Mouse (Mus musculus) forebrain, embryonic 14.5 days (tissue): Measurements from ENCODE around the gene Npm1. TPM values are rescaled to one million over a fixed set of nuclear protein-coding genes. Genes with fewer than 3 reads are reported as not detected.

Source experiments
- ATAC-seq: fragments of 200-750 bp; cut with Nextera tagmentation; 2 replicates; pipeline ENCODE4 v1.8.0; 2017; ENCODE audit warnings: mild to moderate bottlenecking, moderate library complexity
- DNase-seq: peaks from one replicate; pipeline ENCODE4 v3.0.0-alpha.2; 2015; ENCODE audit warnings: low spot score
- H3K27ac ChIP-seq: fragments of 300-500 bp; sonication (generic); 2 replicates; pipeline ENCODE4 v1.5.1; 2014; ENCODE audit warnings: low read depth, mild to moderate bottlenecking, control low read depth, low read length, moderate library complexity
- H3K27me3 ChIP-seq: fragments of 300-500 bp; sonication (generic); replicated peaks from 2 replicates; pipeline ENCODE4 v1.6.1; 2014; ENCODE audit warnings: low read length, control low read depth, mixed read lengths; ENCODE audit not compliant: control insufficient read depth, insufficient read depth
- H3K36me3 ChIP-seq: fragments of 300-500 bp; sonication (generic); 2 replicates; pipeline ENCODE4 v1.6.1; 2014; ENCODE audit warnings: low read length, control low read depth; ENCODE audit not compliant: control insufficient read depth, insufficient read depth
- H3K4me1 ChIP-seq: fragments of 300-500 bp; sonication (generic); 2 replicates; pipeline ENCODE4 v1.6.1; 2014; ENCODE audit warnings: antibody characterized with exemption, low read length, control low read depth; ENCODE audit not compliant: control insufficient read depth, insufficient read depth
- H3K4me2 ChIP-seq: fragments of 300-500 bp; sonication (generic); 2 replicates; pipeline ENCODE4 v1.6.1; 2014; ENCODE audit warnings: mild to moderate bottlenecking, control low read depth, low read length
- H3K4me3 ChIP-seq: fragments of 300-500 bp; sonication (generic); 2 replicates; pipeline ENCODE4 v1.5.1; 2014; ENCODE audit warnings: low read depth, low read length, control low read depth
- H3K9ac ChIP-seq: fragments of 300-500 bp; sonication (generic); 2 replicates; pipeline ENCODE4 v1.6.1; 2014; ENCODE audit warnings: mild to moderate bottlenecking, low read length, control low read depth, moderate library complexity
- H3K9me3 ChIP-seq: fragments of 300-500 bp; sonication (generic); replicated peaks from 2 replicates; pipeline ENCODE4 v1.6.1; 2016; ENCODE audit warnings: low read length, control low read depth, mixed read lengths; ENCODE audit not compliant: control insufficient read depth
- WGBS: fragments of 180-500 bp; shearing (Covaris S2); extraction: QIAGEN DNeasy Blood & Tissue Kit; methylation state at CpG from one replicate; pipeline ENCODE4 v1.1.7; 2014; 5-methylcytosine and 5-hydroxymethylcytosine counted together
- polyA plus RNA-seq: library from polyadenylated mRNA; unstranded; fragments of >200 nt; fragmentation: Nextera tagmentation; extraction: Ambion mirVana; gene quantifications from 2 replicates; pipeline ENCODE4 v1.2.1, GENCODE M21; 2014

The Npm1 gene
- polyA plus RNA-seq, 1 experiment from 2014 or later = 646 TPM

GRCm38 (mm10) chr11:33195531-33196446, 32.8 kb upstream of the Npm1 start:
- Histone ChIP-seq H3K27ac (no peak overlapping the region), H3K4me1 (peaks cover 2% of the 10 kb centered on the region; the same call in 1 of the 2 replicates), H3K27me3 (peaks cover 71% of the 10 kb centered on the region), H3K9me3 (no peaks in the 10 kb centered on the region; the same call in 1 of the 2 replicates), H3K36me3 (no peaks in the 10 kb centered on the region), H3K4me2 (no peak overlapping the region), H3K4me3 (no peak overlapping the region), H3K9ac (no peak overlapping the region)
- DNase-seq = no peak
- WGBS = 1% methylated on average over 25 of the region's 25 CpGs
- 0 out of 2 replicates have a peak, but pooled peaks have one; percentile 21 for ATAC-seq

DNA sequence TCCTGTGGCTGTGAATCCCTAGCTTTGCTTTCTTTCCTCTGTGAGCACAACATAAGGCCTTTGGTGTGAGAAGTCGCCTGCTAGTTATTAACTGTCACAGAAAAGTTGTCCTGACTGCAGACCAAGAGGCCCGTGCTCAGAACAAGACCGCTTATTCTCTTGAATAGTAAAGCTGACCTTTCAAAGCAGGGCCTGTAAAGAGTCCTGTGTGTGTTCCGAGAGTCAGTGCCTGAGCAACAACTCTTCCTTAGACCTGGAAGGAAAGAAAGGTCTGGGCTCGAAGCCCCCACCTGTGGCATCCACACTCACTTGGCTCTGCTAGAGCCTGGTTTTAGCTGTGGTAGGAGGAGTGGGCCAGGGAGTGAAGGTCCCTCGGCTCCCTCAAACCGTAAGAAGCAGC, 32.1 kb upstream of the Npm1 start:
- Histone ChIP-seq H3K27me3 (peaks cover 67% of the 10 kb centered on the region), H3K36me3 (no peaks in the 10 kb centered on the region), H3K9ac (no peak overlapping the region), H3K4me1 (no peaks in the 10 kb centered on the region), H3K4me3 (no peak overlapping the region), H3K4me2 (no peak overlapping the region), H3K9me3 (no peaks in the 10 kb centered on the region; the same call in 1 of the 2 replicates), H3K27ac (no peak overlapping the region)
- ATAC-seq (0 out of 2 replicates have a peak, but pooled peaks have one; percentile 24), DNase-seq (no peak)
- 10% methylated on average over 7 of the region's 7 CpGs for WGBS

- Histone ChIP-seq H3K36me3 (no peaks in the 10 kb centered on the region), H3K4me2 (no peak overlapping the region), H3K9me3 (no peaks in the 10 kb centered on the region; the same call in 1 of the 2 replicates), H3K27me3 (peaks cover 60% of the 10 kb centered on the region), H3K4me3 (no peak overlapping the region), H3K9ac (no peak overlapping the region), H3K4me1 (no peaks in the 10 kb centered on the region), H3K27ac (no peak overlapping the region)
- ATAC-seq = no peak
- under 1% methylated on average over 12 of the region's 12 CpGs for whole genome bisulfite sequencing
- no peak for DNase-seq
These were observed 30.7 kb upstream of the Npm1 start for GRCm38 (mm10) chr11:33193695-33194094.

GRCm38 (mm10) chr11:33181804-33182203, 18.8 kb upstream of the Npm1 start:
- no peak overlapping the region for H3K9ac ChIP-seq
- no peaks in the 10 kb centered on the region for H3K9me3 ChIP-seq
- WGBS = 71% methylated on average over 3 of the region's 3 CpGs
- H3K27me3 ChIP-seq = peaks cover 21% of the 10 kb centered on the region; the same call in 1 of the 2 replicates
- H3K4me1 ChIP-seq = peaks cover 9% of the 10 kb centered on the region; the same call in 1 of the 2 replicates
- DNase-seq (no peak), ATAC-seq (no peak)
- no peak overlapping the region for H3K4me3 ChIP-seq
- no peak overlapping the region for H3K4me2 ChIP-seq
- no peak overlapping the region for H3K27ac ChIP-seq
- H3K36me3 ChIP-seq = no peaks in the 10 kb centered on the region

DNA sequence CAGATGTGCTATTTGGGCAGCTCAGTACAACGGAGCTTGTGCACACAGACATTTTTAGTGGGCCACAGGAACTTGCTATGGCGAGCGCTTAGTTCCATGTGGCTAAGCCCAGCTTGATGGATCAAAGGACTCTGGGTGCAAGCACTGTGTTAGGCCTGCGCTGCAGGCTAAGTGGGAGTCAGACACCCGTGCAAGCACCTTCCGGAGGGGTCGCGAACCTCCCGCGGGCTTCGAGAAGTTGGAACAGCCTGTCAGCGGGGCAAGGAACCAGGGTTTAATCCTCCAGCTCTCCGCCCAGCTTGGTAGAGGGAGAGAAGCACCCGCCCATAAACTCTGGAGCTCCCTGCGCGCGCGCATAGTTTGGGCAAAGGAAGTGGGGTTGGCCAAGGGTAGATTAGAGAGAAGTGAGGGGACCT, 17.7 kb upstream of the Npm1 start:
- H3K4me3 ChIP-seq = no peak overlapping the region
- peak; percentile 23; the same call in 1 of the 2 replicates for ATAC-seq
- H3K27me3 ChIP-seq = peaks cover 21% of the 10 kb centered on the region

DNA sequence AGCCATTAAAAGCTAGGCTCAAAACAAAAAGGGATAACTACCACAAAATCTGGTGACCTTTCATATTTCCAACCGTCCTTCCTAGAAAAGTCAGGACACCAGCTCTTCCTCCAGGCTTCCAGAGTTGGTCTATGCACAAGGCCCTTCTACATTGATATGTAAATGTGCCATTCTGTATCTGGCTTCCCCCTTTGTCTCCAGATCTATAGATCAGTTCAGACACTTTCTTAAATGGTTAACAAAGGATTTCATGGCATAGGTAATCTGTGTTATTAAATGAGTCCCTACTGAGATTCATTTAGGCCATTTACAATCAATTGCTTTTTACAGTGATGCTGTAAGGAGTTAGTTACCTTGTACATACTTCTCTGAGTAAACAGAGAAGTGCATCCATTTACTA, 16.8 kb upstream of the Npm1 start:
- peaks cover 21% of the 10 kb centered on the region for H3K27me3 ChIP-seq
- H3K9me3 ChIP-seq = no peaks in the 10 kb centered on the region
- no peak overlapping the region for H3K9ac ChIP-seq
- H3K4me1 ChIP-seq = peaks cover 9% of the 10 kb centered on the region; the same call in 1 of the 2 replicates
- ATAC-seq = no peak
- H3K4me3 ChIP-seq = no peak overlapping the region
- no peaks in the 10 kb centered on the region for H3K36me3 ChIP-seq
- no peak overlapping the region for H3K27ac ChIP-seq
- WGBS = 6% methylated on average over 1 of the region's 1 CpGs
- H3K4me2 ChIP-seq = no peak overlapping the region
- no peak for DNase-seq

More for the DNA sequence above, 17.7 kb upstream of the Npm1 start:
- WGBS = 3% methylated on average over 17 of the region's 18 CpGs
- DNase-seq = no peak
- Histone ChIP-seq H3K9ac (no peak overlapping the region), H3K4me1 (peaks cover 9% of the 10 kb centered on the region; the same call in 1 of the 2 replicates), H3K4me2 (peak overlapping the region; percentile 39), H3K36me3 (no peaks in the 10 kb centered on the region), H3K9me3 (no peaks in the 10 kb centered on the region), H3K27ac (no peak overlapping the region)

DNA sequence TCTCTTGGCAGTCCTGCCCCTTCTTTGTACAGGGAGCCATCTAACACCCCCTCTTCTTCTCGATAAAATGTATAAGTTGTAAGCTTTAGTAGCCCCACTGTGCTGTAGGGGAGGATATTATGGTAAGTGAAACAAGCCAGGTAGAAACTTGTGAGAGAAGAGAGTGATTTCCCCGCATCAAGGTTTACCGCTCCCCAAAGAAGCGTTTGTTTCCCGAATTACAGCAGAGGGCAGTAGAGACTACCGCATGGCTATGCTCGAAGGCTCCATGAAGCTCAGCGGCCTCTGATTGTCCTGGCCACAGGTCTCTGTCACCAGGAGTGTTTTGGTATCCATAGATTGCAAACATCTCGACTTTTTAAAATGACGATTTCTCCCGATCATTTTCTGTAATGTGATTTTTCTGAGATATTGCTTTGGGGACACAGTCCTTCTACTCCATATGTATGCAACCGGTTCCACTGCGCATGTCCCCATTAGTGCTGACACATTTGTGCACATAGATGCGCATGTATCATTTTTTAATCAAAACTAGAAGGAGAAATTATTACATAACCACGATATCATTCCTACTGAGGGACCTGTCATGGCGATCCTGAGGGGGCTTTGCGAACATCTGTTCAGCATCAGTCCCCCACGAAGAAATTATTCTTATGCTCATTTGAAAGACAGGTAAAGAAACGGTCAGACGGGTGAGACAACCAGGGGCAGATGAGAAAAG, 13.7 kb upstream of the Npm1 start:
- no peaks in the 10 kb centered on the region for H3K9me3 ChIP-seq
- no peak overlapping the region for H3K9ac ChIP-seq
- no peak overlapping the region for H3K27ac ChIP-seq
- no peak overlapping the region for H3K4me2 ChIP-seq
- peaks cover 21% of the 10 kb centered on the region for H3K27me3 ChIP-seq
- no peak overlapping the region for H3K4me3 ChIP-seq
- DNase-seq (peak; percentile 83), ATAC-seq (peak; percentile 79)
- H3K36me3 ChIP-seq = no peaks in the 10 kb centered on the region
- WGBS = 34% methylated on average over 20 of the region's 20 CpGs
- H3K4me1 ChIP-seq = peaks cover 9% of the 10 kb centered on the region; the same call in 1 of the 2 replicates

DNA sequence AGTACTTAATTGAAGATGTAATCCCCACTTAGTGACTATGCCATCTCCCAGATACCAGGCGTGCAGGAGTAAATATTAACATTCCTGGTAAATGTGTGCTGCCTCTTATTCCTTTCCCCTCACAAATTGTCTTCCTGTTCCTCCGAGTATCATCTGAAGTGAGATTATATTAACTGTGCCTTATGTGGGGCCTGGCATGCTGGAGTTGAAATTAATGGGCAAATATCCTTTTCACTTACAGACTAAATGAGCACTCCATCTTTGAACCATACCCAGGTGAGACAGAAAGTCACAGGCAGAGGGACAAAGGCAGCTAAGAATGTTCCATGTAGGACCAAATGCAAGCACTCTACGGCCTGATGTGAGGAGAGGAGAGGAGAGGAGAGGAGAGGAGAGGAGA, 12.8 kb upstream of the Npm1 start:
- Histone ChIP-seq H3K4me1 (peaks cover 5% of the 10 kb centered on the region; the same call in 1 of the 2 replicates), H3K36me3 (no peaks in the 10 kb centered on the region), H3K27me3 (peaks cover 16% of the 10 kb centered on the region), H3K9ac (no peak overlapping the region), H3K4me3 (no peak overlapping the region), H3K27ac (no peak overlapping the region), H3K9me3 (no peaks in the 10 kb centered on the region), H3K4me2 (no peak overlapping the region)
- ATAC-seq (no peak), DNase-seq (no peak)
- 83% methylated on average over 2 of the region's 3 CpGs for WGBS
